Mouse (Mus musculus): ENCODE measurements around the gene Dhdh.

- TF ChIP-seq POLR2A (IDR thresholded peaks at IDR 0.05; ENCODE audit: extremely low read depth, insufficient read depth, low read length) = peak; percentile 15; the same call in 1 of the 2 replicates
- no peak for TF ChIP-seq CTCF (IDR thresholded peaks at IDR 0.05; ENCODE audit: low read depth, low read length)
These were observed 32.5 kb downstream of the Dhdh start for GRCm38 (mm10) chr7:45455932-45456696.

Data from liver, adult 2 months (tissue).